Mouse (Mus musculus): Measurements from ENCODE around the gene Erf. TPM values are rescaled to one million over a fixed set of nuclear protein-coding genes. Genes with fewer than 3 reads are reported as not detected.

Erf gene
- polyA plus RNA-seq, 1 experiment from 2014 or later = 10.3 TPM

DNA sequence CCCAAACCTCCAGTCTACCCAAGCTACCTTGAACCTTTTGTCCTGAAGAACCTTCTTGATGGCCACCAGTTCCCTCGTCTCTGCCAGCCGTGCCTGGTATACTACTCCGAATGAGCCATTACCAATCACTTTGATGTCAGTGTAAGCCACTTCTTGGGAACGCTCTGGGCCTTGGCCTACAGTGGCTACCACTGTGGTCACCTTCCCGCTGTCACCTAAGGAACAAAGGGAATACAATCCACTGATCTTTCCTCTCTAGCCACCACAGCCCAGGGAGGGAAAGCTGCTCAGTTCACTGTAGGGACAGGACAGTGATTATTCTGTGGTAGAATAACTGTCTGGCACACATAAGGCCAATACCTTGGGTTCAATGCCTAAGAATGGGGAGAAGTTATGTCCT is 15.0 kb downstream of the Erf start:
- no peak for ATAC-seq
- no peak for DNase-seq (ENCODE audit: low spot score)
- Histone ChIP-seq H3K9me3 (ENCODE audit: low read length) (no peaks in the 10 kb centered on the region), H3K27me3 (replicated peaks; ENCODE audit: insufficient read depth, low read length) (no peaks in the 10 kb centered on the region), H3K4me2 (replicated peaks; ENCODE audit: low read depth, low read length) (no peak overlapping the region), H3K4me1 (ENCODE audit: insufficient read depth, low read depth, low read length) (peaks cover 7% of the 10 kb centered on the region), H3K27ac (ENCODE audit: low read length) (no peak overlapping the region), H3K4me3 (ENCODE audit: low read depth, low read length) (no peak overlapping the region), H3K9ac (replicated peaks; ENCODE audit: low read depth) (no peak overlapping the region), H3K36me3 (ENCODE audit: insufficient read depth, low read length) (peaks cover 5% of the 10 kb centered on the region)
- TF ChIP-seq EP300 (IDR thresholded peaks at IDR 0.05) (no peak), CTCF (IDR thresholded peaks at IDR 0.05) (no peak)
- 85% methylated on average over 5 of the region's 5 CpGs for WGBS

- ATAC-seq = no peak
- WGBS = 86% methylated on average over 2 of the region's 2 CpGs
These were observed 17.5 kb downstream of the Erf start for GRCm38 (mm10) chr7:25233061-25233460.

GRCm38 (mm10) chr7:25232101-25232648 is 18.4 kb downstream of the Erf start:
- no peak overlapping the region for H3K27ac ChIP-seq (ENCODE audit: low read length)
- no peak for TF ChIP-seq EP300 (IDR thresholded peaks at IDR 0.05)
- peak; percentile 31 for TF ChIP-seq CTCF (IDR thresholded peaks at IDR 0.05)
- ATAC-seq = no peak
- no peak for DNase-seq (ENCODE audit: low spot score)
- 41% methylated on average over 5 of the region's 5 CpGs for WGBS
- H3K27me3 ChIP-seq (replicated peaks; ENCODE audit: insufficient read depth, low read length) = no peaks in the 10 kb centered on the region
- peaks cover 7% of the 10 kb centered on the region for H3K4me1 ChIP-seq (ENCODE audit: insufficient read depth, low read depth, low read length)
- no peaks in the 10 kb centered on the region for H3K9me3 ChIP-seq (ENCODE audit: low read length)
- H3K4me2 ChIP-seq (replicated peaks; ENCODE audit: low read depth, low read length) = no peak overlapping the region
- peaks cover 30% of the 10 kb centered on the region for H3K36me3 ChIP-seq (ENCODE audit: insufficient read depth, low read length)
- H3K4me3 ChIP-seq (ENCODE audit: low read depth, low read length) = no peak overlapping the region
- H3K9ac ChIP-seq (replicated peaks; ENCODE audit: low read depth) = no peak overlapping the region

More at GRCm38 (mm10) chr7:25233061-25233460, 17.5 kb downstream of the Erf start:
- Histone ChIP-seq H3K27ac (ENCODE audit: low read length) (no peak overlapping the region), H3K4me3 (ENCODE audit: low read depth, low read length) (no peak overlapping the region), H3K9ac (replicated peaks; ENCODE audit: low read depth) (no peak overlapping the region), H3K27me3 (replicated peaks; ENCODE audit: insufficient read depth, low read length) (no peaks in the 10 kb centered on the region), H3K4me1 (ENCODE audit: insufficient read depth, low read depth, low read length) (peaks cover 7% of the 10 kb centered on the region), H3K4me2 (replicated peaks; ENCODE audit: low read depth, low read length) (no peak overlapping the region), H3K9me3 (ENCODE audit: low read length) (no peaks in the 10 kb centered on the region), H3K36me3 (ENCODE audit: insufficient read depth, low read length) (peaks cover 23% of the 10 kb centered on the region)
- TF ChIP-seq EP300 (IDR thresholded peaks at IDR 0.05) (no peak), CTCF (IDR thresholded peaks at IDR 0.05) (no peak)
- no peak for DNase-seq (ENCODE audit: low spot score)

- peaks cover 42% of the 10 kb centered on the region for H3K36me3 ChIP-seq (ENCODE audit: insufficient read depth, low read length)
- no peaks in the 10 kb centered on the region for H3K27me3 ChIP-seq (replicated peaks; ENCODE audit: insufficient read depth, low read length)
- no peak overlapping the region for H3K27ac ChIP-seq (ENCODE audit: low read length)
- H3K4me3 ChIP-seq (ENCODE audit: low read depth, low read length) = no peak overlapping the region
- ATAC-seq = no peak
- 86% methylated on average over 9 of the region's 9 CpGs for WGBS
- DNase-seq (ENCODE audit: low spot score) = no peak
- H3K4me1 ChIP-seq (ENCODE audit: insufficient read depth, low read depth, low read length) = peaks cover 5% of the 10 kb centered on the region
- H3K4me2 ChIP-seq (replicated peaks; ENCODE audit: low read depth, low read length) = no peak overlapping the region
- H3K9ac ChIP-seq (replicated peaks; ENCODE audit: low read depth) = no peak overlapping the region
- H3K9me3 ChIP-seq (ENCODE audit: low read length) = no peaks in the 10 kb centered on the region
- no peak for TF ChIP-seq EP300 (IDR thresholded peaks at IDR 0.05)
- no peak for TF ChIP-seq CTCF (IDR thresholded peaks at IDR 0.05)
These were observed 19.8 kb downstream of the Erf start for GRCm38 (mm10) chr7:25230690-25231285.

- Histone ChIP-seq H3K27me3 (replicated peaks; ENCODE audit: insufficient read depth, low read length) (no peaks in the 10 kb centered on the region), H3K4me1 (ENCODE audit: insufficient read depth, low read depth, low read length) (no peaks in the 10 kb centered on the region), H3K9ac (replicated peaks; ENCODE audit: low read depth) (no peak overlapping the region), H3K36me3 (ENCODE audit: insufficient read depth, low read length) (peaks cover 51% of the 10 kb centered on the region), H3K27ac (ENCODE audit: low read length) (no peak overlapping the region), H3K4me2 (replicated peaks; ENCODE audit: low read depth, low read length) (no peak overlapping the region), H3K9me3 (ENCODE audit: low read length) (no peaks in the 10 kb centered on the region), H3K4me3 (ENCODE audit: low read depth, low read length) (no peak overlapping the region)
- DNase-seq (ENCODE audit: low spot score) = no peak
- 93% methylated on average over 1 of the region's 1 CpGs for WGBS
- TF ChIP-seq CTCF (IDR thresholded peaks at IDR 0.05) (no peak), EP300 (IDR thresholded peaks at IDR 0.05) (no peak)
- no peak for ATAC-seq
These were observed 22.8 kb downstream of the Erf start for GRCm38 (mm10) chr7:25227523-25228300.

DNA sequence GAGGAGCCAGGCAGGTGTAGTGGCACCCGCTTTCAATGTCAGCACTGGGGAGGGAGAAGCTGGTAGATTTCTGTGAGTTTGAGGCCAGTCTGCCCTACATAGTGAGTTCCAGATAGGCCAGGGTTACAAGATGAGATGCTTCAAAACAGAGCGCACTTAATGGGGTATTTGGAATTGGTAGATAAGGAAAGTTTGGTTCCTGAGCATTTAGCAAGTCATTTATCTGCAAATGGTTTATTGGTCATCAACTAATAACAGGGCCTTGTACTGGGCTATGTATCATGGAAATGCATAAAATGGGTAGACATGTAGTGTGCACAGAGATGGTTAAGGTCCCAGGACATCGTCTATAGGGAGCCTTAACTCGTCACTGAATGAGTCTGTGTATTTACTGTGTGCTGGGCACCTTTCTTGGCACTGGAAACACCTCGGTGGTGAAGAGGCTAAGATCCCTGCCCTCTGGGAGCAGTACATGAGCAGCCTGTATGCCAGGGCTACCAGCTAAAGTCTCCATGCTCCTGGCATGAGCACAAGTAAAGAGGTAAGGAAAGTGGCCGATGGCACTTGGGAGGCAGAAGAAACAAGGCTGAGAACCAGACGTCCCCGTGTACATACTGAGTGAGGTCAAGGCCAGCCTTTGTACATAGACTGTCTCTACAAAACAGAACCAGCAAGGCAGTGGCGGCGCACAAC is 28.1 kb downstream of the Erf start:
- Histone ChIP-seq H3K36me3 (ENCODE audit: insufficient read depth, low read length) (peaks cover 21% of the 10 kb centered on the region), H3K4me1 (ENCODE audit: insufficient read depth, low read depth, low read length) (peaks cover 10% of the 10 kb centered on the region), H3K4me3 (ENCODE audit: low read depth, low read length) (no peak overlapping the region), H3K9ac (replicated peaks; ENCODE audit: low read depth) (0 out of 2 replicates have a peak overlapping the region, but pooled peaks have one; percentile 5), H3K4me2 (replicated peaks; ENCODE audit: low read depth, low read length) (peak overlapping the region; percentile 85), H3K27me3 (replicated peaks; ENCODE audit: insufficient read depth, low read length) (no peaks in the 10 kb centered on the region), H3K9me3 (ENCODE audit: low read length) (no peaks in the 10 kb centered on the region), H3K27ac (ENCODE audit: low read length) (no peak overlapping the region)
- DNase-seq (ENCODE audit: low spot score) = no peak
- no peak for ATAC-seq
- WGBS = 74% methylated on average over 10 of the region's 10 CpGs
- TF ChIP-seq EP300 (IDR thresholded peaks at IDR 0.05) = no peak
- TF ChIP-seq CTCF (IDR thresholded peaks at IDR 0.05) = no peak
